Mouse (Mus musculus): Measurements from ENCODE around the gene Atrnl1.
"Not testable (repeated sequence)": the region's sequence is repeated elsewhere in the genome, so short reads cannot be mapped to it uniquely, and the experiment has no call there.

Gene Atrnl1

DNA sequence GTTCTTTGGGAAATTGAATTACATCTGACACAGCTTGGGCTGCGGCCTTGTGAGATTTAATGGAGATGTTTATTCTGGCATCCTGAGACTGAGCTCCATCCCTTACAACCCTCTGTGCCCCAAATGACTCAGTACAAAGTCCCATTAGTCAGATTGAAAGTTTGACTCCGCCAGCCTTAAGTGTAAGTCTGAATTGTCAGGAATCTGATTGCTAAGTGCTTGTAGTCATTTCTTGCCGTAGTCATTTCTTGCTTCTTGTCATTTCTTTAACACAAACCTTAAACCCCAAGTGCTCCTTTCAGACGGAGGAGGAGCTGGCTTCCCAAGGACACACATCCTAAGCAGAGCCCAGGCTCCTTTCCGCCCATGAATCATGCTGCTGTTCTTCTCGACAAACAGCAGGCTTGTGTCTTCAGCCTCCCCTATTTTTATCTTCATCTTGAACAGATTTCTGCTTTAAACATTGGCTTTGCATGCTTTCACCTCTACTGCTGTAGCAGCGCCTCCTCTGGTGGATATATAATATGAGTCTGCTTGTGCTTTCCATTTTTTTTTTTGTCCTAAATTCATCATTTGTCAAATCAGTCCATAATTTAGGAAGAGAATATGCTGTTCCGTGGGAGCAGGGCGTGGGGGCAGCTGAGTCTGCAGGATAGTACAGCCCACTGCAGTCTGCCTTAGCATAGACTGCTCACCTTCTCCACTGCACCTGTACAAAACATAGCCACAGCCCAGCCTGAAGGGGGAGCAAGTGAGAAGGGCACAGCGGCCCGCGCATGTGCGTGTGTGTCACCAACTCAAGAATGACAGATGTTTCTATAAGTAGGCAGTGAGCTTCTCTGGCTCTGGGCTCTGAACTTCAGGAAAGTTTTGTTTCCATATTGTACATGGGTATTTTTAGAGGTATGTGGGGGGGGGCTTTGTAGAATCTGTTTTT, 214.7 kb downstream of the Atrnl1 start:
- no peak for DNase-seq

DNA sequence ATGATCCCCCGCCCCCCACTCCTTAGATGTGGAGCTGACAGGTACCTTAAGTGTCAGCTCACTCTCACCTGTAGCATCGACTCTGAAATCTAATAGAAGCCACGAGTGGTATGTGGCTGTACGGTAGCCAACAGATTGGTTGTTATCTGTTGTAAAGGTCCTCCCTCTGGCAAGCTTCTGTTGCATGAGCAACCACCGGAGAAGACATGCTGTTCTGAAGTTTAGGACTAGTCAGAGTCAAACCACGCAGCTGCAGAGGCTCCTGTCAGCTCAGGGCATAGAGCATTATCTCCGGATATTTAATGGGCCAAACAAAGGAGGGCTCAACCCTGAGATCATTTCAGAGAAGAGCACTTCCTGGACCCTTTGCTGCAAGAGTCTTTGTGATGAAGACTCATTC, 222.2 kb downstream of the Atrnl1 start:
- no peak for DNase-seq

DNA sequence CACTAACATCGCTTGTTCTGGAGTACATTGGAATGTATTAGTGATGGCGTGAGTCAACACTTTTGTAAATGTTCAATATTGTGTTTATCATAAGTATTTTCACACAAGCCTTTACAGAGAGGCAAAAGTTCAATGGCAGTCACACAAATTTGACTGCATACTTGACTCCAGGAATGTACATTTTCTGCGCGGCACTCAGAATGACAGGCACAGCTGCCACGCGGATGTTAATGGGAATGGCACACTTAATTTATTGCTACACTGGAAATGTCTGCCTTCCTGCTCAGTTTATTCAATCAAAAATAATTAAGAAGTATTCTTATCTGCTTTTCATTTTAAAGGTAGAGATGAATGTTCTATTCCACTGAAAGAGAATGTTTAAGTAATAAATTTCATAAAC, 227.0 kb downstream of the Atrnl1 start:
- DNase-seq = no peak

DNA sequence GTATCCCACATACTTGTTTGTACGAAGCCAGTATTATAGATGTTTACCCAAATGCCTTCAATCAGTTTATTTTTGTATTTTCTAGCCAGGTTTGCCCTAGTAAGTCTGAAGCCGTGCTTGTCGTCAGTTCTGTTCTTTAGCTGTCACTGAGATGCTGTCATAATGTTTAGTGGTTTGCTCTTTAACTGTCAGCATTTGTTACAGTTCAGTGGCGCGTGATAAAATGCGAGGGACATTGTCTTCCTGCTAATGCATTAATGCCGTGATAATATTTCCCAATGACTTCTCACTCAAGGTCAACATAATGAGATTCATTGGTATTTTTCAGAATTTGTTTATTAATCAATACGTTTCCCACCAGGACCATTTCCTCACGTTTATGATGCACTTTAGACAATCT, 227.7 kb downstream of the Atrnl1 start:
- DNase-seq = no peak

DNA sequence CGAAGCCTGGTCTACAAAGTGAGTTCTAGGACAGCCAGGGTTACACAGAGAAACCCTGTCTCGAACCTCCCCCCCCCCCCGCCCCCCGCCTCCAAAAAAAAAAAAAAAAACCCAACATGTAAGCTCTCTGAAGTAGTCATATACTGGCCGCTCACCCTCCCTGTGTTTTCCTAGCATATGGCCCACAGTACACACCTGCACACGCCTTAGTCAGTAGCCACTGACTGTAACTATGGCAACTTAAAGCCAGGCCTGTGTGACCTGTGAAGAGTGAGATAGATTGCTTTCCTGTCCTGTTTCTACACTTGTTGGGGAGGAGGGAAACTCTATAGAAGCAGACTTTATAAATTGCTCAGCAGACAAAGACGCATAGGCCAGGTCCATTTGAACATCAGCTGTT, 239.1 kb downstream of the Atrnl1 start:
- no peak for DNase-seq

DNA sequence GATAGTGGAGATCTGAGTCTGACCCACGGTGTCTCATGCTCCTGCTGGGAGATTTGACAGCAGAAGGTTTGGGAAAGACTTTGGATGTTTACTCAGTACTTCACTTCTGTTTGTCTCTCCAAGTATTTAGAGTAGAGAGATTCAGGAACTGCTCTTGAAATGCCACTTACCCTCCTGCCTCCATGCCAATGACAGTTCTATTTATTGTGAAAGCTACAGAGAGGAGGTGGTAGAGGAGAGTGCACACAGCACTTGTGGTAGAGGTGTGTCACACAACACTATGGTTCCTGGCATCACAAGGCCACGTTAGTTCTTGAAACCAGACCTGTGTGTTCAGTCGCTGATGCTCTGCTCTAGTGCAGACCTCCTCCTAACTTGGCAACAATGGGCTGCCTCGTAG, 257.5 kb downstream of the Atrnl1 start:
- no peak for DNase-seq

DNA sequence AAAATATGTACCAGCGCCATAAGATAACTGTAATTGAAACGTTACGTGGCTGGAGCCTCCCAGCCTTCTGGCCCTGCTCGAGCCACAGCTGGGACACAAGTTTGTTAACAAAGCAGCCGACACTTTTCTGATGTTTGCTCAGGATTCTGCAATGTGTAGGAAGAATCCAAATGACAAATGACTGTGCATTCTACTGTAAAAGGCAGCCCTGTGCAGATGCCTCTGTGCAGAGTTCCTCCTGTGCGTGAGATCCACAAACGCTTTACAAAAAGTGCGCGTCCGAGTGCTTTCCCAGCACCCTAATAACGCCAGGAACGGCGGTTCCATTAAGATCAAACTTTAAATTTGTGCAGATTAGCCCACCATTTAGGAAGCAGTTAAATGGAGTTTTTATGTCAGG, 260.0 kb downstream of the Atrnl1 start:
- DNase-seq = no peak

DNA sequence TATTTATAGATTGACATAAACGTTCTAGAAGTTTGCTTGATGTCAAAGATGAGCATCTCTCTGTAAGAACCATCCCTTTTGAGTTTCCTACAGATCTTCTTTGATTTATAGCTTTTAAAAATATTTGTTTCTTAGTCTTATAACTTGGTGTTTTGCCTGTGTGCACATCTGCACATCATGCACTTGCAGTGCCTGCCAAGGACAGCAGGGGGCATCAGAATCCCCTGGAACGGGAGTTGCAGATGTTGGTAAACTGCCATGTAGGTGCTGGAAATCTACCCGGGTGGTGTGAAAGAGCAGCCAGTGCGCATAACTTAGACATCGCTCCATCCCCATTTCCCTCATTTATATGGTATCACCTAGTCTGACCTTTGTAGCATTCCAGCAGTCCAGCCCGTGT, 265.2 kb downstream of the Atrnl1 start:
- no peak for DNase-seq

DNA sequence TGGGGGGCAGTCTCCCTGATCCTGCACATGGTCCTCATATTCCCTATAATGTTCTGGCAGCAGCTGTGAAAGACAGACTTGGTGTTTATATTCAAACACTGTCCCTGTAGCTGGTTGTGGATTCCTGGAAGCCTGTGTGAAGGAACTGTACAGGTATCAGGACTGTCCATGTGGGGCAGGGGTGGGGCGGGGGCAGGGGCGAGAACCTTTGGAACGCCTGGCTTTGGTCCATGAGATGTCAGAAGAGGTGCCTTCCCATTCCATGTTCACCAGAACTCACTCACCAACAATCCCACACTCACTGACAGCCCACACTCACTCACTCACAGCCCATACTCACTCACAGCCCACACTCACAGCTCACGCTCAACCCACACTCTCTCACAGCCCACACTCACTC, 266.5 kb downstream of the Atrnl1 start:
- DNase-seq = no peak

DNA sequence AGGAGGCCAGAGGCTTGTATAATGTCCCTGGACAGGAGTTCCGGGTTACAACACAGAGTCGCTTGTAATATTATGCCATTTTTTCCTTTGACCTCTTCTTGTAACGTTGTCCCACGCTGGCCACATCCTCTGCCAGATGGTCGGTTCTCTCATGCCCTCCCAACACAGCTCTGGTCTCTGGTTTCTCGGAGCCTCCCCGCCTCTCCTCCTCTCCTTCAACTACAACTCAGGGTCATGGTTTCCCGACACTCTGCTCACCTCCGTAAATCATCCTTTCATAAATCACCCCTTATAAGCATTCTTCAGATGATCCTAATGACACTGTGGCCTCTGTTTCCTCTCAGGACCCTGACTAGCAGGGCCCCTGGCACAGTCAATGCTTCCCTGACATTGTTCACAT, 267.7 kb downstream of the Atrnl1 start:
- no peak for DNase-seq

DNA sequence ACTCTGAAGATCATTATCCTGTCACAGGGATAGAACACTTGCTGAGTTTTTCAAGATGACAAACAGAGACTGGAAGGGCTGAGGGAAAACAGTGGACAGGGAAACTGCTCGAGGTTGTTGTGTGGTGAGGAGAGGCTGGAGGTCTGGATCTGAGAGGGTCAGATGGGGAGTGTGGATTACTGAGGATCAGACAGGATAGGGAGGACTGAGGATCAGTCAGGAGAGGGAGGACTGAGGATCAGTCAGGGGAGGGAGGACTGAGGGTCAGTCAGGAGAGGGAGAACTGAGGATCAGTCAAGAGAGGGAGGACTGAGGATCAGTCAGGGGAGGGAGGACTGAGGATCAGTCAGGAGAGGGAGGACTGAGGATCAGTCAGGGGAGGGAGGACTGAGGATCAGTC, 269.0 kb downstream of the Atrnl1 start:
- not testable (repeated sequence) for DNase-seq

DNA sequence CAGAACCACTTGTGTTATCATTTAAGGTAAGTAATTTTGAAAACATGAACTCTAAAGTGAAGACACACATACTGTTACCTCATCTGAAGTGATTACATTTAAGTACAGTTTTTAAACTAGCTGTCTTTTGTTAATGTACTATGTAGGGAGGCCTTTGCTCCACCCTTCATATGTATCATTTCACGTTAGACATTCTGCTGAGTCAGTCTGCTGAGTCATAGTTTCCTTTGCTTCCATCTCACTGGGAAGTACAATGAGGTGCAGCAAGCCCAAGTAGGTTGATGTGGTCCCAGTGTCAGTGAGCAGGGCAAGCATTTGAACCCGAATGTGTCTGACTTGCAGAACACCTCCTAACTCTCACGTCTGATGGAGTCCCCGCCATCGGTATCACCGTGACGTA, 271.1 kb downstream of the Atrnl1 start:
- no peak for DNase-seq

DNA sequence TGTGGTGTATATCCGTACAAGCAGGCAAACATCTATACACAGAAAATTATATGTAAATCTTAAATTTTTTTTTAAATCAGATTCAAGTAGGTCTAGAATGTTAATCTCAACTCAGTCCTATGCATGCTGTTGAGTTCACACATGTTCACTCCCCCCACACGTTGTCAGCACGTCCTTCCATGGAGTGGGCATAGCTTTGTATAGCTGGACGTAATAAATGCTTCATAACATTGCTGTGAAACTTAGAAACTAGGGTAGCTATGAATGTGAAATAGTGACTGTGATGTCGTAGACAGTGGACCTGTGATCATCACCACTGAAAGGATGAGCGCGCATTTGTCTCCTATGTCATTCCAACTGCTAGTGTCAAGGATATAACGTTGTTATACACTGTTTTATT, 278.0 kb downstream of the Atrnl1 start:
- DNase-seq = no peak

DNA sequence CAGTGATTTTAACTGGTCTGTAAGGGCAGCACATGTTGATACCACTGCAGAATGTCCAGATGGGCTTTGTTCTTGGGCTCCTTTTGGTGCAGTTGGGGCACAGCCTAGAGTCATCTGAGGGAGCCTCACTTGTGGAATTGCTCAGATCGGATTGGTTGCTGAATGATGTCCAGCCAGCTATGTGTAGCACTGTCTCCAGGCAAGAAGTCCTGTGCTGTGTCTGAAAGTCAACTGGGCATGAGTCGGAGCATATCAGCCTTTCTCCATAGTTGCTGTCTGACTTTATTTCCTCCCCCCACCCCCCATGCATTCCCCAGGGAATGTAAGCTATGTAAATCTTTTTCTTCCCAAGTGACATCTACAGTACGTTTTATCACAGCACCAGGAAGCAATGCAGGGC, 278.9 kb downstream of the Atrnl1 start:
- no peak for DNase-seq

DNA sequence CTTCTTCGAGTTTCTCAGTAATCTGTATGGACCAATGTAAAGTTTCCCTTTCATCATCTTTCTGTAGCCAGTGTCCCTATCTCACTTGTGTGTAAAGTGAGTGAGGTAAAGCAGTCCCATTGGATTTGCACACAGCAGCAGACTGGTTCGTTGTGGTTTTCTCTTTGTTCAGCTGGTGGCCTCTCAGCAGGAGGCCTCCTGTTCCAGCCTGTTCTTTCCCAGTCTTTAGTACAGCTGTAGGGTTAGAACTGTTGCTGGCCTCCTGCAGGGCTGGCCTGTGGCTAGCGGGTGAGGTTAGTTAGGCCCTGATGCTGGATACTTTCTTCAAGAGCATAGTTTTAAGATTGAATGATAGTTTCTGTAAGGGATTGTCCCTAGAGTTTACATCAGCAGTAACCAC, 280.1 kb downstream of the Atrnl1 start:
- no peak for DNase-seq

DNA sequence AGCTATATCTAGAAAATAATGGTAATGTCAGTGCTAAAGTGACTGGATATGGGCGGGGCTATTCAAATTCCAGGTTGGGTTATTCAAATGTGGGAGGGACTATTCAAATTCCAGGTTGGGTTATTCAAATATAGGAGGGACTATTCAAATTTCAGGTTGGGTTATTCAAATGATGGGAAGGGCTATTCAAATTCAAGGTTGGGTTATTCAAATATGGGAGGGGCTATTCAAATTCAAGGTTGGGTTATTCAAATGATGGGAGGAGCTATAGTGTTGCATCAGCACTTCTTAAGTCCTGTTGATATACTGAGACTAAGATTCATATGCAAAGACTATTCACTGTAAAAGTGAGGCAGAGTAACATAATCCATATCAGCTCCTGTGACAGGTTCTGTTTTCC, 283.4 kb downstream of the Atrnl1 start:
- no peak for DNase-seq

DNA sequence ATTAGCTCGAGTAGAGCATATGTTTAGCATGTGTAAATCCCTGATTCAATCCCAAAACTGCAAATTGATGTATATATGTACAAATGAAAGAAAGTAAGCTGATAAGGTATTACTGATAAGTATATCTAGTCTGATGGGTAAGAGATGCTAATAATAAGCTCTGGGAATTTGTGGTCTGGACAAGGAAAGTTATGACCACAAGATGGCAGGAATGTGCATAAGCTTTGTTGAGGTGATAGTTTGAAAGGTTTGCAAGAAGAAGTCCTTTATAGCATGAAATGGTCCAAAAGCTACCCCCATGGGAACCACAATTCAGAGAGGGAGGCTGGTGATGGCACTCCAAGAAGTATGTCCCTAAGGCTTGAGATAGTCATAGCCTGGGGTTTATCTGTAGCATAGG, 289.2 kb downstream of the Atrnl1 start:
- DNase-seq = no peak

DNA sequence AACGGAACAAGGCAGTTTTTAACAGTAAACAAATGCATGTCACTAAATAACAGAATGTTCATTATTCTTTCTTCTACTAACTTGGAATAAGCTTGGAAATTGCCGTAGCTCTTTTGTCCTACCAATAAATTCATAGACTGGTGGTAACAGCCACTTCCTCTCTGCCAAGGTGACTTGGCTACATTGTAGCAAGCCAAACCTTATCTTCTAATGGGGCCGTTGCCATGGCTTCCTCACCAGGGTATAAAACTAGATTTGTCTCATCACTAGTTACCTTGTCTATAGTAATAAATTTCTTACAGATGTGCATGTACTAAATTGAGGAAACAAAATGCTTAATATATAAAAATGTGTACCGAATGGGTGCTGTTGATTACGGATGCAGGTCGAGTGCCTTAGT, 298.6 kb downstream of the Atrnl1 start:
- no peak for DNase-seq

DNA sequence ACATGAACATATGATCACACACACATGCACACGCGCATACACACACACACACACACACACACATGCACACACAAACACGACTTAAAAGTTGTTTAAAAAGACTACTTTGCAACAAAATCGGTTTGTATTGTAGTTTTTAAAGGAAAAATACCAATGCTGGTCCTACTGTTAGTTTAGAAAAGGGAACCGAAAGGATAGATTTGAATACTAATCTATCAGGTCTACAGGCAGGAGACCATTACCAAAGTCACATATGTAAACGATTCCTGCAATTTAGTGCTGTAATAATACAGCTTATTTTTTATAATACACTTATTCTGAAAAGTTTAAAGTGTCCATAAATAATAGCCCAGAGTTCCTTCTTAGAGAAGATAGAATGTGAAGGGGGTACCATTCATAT, 299.8 kb downstream of the Atrnl1 start:
- DNase-seq = no peak

DNA sequence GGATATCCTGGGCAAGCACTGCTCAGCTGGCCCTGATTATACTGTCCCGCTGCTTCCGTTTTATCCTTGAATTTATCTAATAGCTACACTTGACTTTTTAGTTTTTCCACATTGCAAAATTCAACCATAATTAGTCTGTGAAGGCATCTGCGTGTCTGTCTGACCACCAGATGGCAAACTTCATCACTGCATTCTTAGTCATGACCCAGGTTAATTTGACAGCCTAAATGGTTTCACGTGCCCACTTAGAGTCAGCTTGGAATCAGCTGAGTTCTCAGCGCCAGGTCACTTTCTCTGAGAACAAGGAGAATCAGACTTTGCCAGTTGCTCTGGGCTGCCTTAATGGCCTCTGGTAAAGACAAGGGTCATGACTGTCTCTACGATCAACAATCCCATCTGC, 305.5 kb downstream of the Atrnl1 start:
- no peak for DNase-seq

DNA sequence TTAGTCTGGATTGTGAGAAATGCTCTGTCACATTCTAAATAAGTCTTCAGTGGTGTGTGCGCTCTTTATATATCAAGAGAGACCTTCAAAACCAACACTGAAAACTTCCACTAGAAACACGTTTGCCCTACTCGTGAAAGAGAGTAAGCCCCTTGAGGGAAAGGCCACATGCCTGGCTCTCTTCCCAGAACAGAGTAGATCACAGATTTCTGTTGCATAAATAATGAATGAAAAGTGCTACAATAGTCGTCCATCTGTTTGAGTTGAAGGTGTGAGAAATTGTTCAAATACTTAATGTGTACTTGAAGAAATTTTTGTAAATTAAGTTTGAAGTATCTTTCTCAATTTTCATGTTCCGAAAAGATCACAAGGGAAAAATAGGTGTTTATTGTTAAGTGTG, 312.2 kb downstream of the Atrnl1 start:
- no peak for DNase-seq

DNA sequence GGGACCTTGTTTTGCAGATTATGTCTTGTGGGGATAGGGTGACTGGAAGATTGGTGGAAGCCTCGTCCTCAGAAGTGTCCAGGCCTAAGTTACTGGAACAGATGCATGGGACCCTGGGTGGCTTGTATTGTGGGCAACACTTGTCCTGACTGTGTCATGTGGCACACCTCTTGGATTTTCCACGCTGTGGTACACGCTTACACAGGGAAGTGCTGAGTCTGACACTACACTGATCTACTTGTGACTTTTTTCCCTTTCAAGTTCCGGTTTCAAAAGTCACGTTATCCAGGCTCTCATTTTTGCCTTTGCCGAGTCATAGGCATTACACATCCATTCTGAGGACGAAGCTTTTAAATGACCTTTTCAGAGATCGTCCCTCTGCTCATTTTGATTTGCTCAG, 314.0 kb downstream of the Atrnl1 start:
- DNase-seq = no peak

DNA sequence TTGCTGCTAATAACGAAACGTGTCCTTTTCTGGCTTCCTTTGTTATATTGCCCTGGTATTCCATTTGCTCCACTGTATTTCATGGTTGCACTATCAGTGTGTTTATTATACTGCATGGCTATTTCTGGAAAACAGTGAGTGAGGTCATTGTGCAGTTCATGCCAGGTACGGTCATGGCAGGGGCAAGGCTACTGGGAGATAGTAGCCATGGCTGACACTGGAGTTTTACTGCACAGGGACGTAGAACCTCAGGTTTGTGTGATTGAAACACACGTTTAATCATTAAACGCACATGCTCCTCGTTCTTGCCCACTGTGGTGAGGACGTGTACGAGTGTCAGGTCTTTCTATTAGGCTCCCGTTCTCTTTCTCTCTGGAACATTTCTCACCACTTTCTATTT, 314.8 kb downstream of the Atrnl1 start:
- no peak for DNase-seq

DNA sequence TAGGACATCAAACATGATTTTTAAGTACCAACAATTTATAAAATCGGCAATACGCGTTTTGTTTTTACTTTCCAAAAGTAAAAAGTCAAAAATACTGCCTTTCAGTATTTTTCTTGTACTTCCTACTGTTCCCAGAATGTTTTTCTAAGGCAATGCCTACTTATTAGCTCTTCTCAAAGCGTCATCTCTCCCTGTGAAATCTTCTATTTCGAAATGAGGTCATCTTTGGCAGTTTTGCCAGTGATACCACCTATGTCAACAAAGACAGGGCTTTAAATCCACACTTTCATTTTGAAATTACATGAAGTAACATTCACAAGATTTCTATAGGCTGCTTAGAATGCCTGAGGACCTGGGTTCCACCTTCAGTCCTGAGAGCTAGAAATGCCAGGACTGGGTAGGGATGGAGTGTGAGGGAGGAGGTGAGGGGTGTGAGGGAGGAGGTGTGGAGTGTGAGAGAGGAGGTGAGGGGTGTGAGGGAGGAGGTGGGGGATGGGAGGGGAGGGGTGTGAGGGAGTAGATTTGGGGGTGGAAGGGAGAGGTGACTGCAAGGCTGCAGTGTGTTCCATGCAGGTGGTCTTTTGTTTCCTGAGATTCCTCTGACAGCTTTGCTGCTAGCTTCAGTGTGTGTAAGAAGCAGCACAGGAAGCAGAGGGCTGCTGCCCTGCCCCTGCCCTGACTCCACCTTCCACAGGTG, 315.5 kb downstream of the Atrnl1 start:
- no peak for DNase-seq
